In genomic region chr11:102245581-102246272, GRCm38 (mm10) we compare ENCODE assay signal across 9 mouse cellular contexts. TPM values are rescaled to one million over a fixed set of nuclear protein-coding genes. Genes with fewer than 3 reads are reported as not detected.
DNase-seq lines count a peak whose midpoint lies in the region; ATAC-seq and TF ChIP-seq lines count a peak whose summit lies in the region.
"Had no signal": no experiment of that assay in that cellular context is flagged by ENCODE, and none has a peak within 500 bp of the region (broad histone marks: within the 10 kb centered on the region; RNA-seq: fewer than 3 reads in every experiment).

No protein-coding gene starts in this region.

- no peak for ATAC-seq in kidney, postnatal 0 days (replicated peaks; ENCODE audit: low FRiP score, low read depth)
- no peak for ATAC-seq in limb, embryonic 11.5 days (ENCODE audit: insufficient number of reproducible peaks, low FRiP score, low TSS enrichment, low read depth)
- ATAC-seq in neural tube, embryonic 14.5 days (ENCODE audit: low read depth): no peak
- ATAC-seq in CD4-positive, CD25-positive, alpha-beta regulatory T cell, adult 4 months: no peak

- intact Hi-C loops in left cerebral cortex, postnatal 4 days (cut with DNase I): loop anchor here (2.0 kb wide), 1 partner anchor 15 kb away; the partner anchor contains the start of gene Hdac5

- H3K4me3 ChIP-seq in kidney, postnatal 0 days (replicated peaks; ENCODE audit: low read depth, low read length): no peak overlapping the region
- H3K4me3 ChIP-seq in forebrain, embryonic 10.5 days: peak overlapping the region; percentile 52
- peak overlapping the region; percentile 24; the same call in 1 of the 2 replicates for H3K4me3 ChIP-seq in limb, embryonic 11.5 days (ENCODE audit: low read depth, low read length)
- peak overlapping the region; percentile 34 for H3K4me3 ChIP-seq in neural tube, embryonic 14.5 days (ENCODE audit: low read depth, low read length)

- H3K9ac ChIP-seq in kidney, postnatal 0 days (ENCODE audit: low read depth, low read length): 0 out of 2 replicates have a peak overlapping the region, but pooled peaks have one; percentile 13
- H3K9ac ChIP-seq in limb, embryonic 11.5 days (ENCODE audit: low read length): no peak overlapping the region; the same call in 1 of the 2 replicates
- H3K9ac ChIP-seq in neural tube, embryonic 14.5 days (replicated peaks; ENCODE audit: low read depth, low read length): peak overlapping the region; percentile 55

- no peak for TF ChIP-seq CTCF in kidney, postnatal 0 days (IDR thresholded peaks at IDR 0.05; ENCODE audit: low read depth)

- H3K4me1 ChIP-seq in kidney, postnatal 0 days (replicated peaks; ENCODE audit: insufficient read depth, low read length): peaks cover 16% of the 10 kb centered on the region; the same call in 1 of the 2 replicates
- H3K4me1 ChIP-seq in forebrain, embryonic 10.5 days: peaks cover 32% of the 10 kb centered on the region
- H3K4me1 ChIP-seq in limb, embryonic 11.5 days (ENCODE audit: control insufficient read depth, insufficient read depth, low read length): peaks cover 8% of the 10 kb centered on the region; the same call in 1 of the 2 replicates
- peaks cover 23% of the 10 kb centered on the region for H3K4me1 ChIP-seq in neural tube, embryonic 14.5 days (ENCODE audit: control insufficient read depth, insufficient read depth, low read length)

- WGBS in kidney, postnatal 0 days: 56% methylated on average over 14 of the region's 14 CpGs
- WGBS in forebrain, embryonic 10.5 days: 62% methylated on average over 14 of the region's 14 CpGs
- 57% methylated on average over 14 of the region's 14 CpGs for WGBS in limb, embryonic 11.5 days
- WGBS in neural tube, embryonic 14.5 days: 36% methylated on average over 14 of the region's 14 CpGs

- no peaks in the 10 kb centered on the region for H3K36me3 ChIP-seq in kidney, postnatal 0 days (ENCODE audit: insufficient read depth, low read length)
- H3K36me3 ChIP-seq in forebrain, embryonic 10.5 days (replicated peaks): no peaks in the 10 kb centered on the region
- H3K36me3 ChIP-seq in limb, embryonic 11.5 days (ENCODE audit: control insufficient read depth, insufficient read depth, low read length): no peaks in the 10 kb centered on the region
- H3K36me3 ChIP-seq in neural tube, embryonic 14.5 days (ENCODE audit: control insufficient read depth, insufficient read depth, low read length): no peaks in the 10 kb centered on the region

- no peaks in the 10 kb centered on the region for H3K27me3 ChIP-seq in kidney, postnatal 0 days (ENCODE audit: insufficient read depth, low read length)
- peaks cover 18% of the 10 kb centered on the region for H3K27me3 ChIP-seq in forebrain, embryonic 10.5 days (ENCODE audit: poor library complexity, severe bottlenecking)
- no peaks in the 10 kb centered on the region for H3K27me3 ChIP-seq in limb, embryonic 11.5 days (ENCODE audit: control insufficient read depth, insufficient read depth, low read length)
- no peaks in the 10 kb centered on the region for H3K27me3 ChIP-seq in neural tube, embryonic 14.5 days (ENCODE audit: control insufficient read depth, insufficient read depth, low read length)
- H3K27me3 ChIP-seq: Patski had no signal

- peak overlapping the region; percentile 62 for H3K4me2 ChIP-seq in kidney, postnatal 0 days (ENCODE audit: low read length)
- peak overlapping the region; percentile 63; the same call in 1 of the 2 replicates for H3K4me2 ChIP-seq in limb, embryonic 11.5 days (ENCODE audit: low read depth, severe bottlenecking)
- peak overlapping the region; percentile 78 for H3K4me2 ChIP-seq in neural tube, embryonic 14.5 days (ENCODE audit: low read depth, low read length)

- no peak overlapping the region for H3K27ac ChIP-seq in kidney, postnatal 0 days
- H3K27ac ChIP-seq in forebrain, embryonic 10.5 days: peak overlapping the region; percentile 81
- no peak overlapping the region for H3K27ac ChIP-seq in limb, embryonic 11.5 days (replicated peaks; ENCODE audit: low read depth, low read length)
- H3K27ac ChIP-seq in neural tube, embryonic 14.5 days (ENCODE audit: low read depth, low read length): peak overlapping the region; percentile 79

- H3K9me3 ChIP-seq in kidney, postnatal 0 days (replicated peaks; ENCODE audit: low read length): no peaks in the 10 kb centered on the region
- H3K9me3 ChIP-seq in forebrain, embryonic 10.5 days: no peaks in the 10 kb centered on the region; the same call in 1 of the 2 replicates
- H3K9me3 ChIP-seq in limb, embryonic 11.5 days (ENCODE audit: control insufficient read depth, low read length): no peaks in the 10 kb centered on the region
- H3K9me3 ChIP-seq in neural tube, embryonic 14.5 days (ENCODE audit: control insufficient read depth, low read length): no peaks in the 10 kb centered on the region

- no peak for DNase-seq in kidney, postnatal 0 days (ENCODE audit: low spot score)
- no peak for DNase-seq in kidney, postnatal 36 days
- no peak for DNase-seq in forebrain, embryonic 10.5 days (ENCODE audit: extremely low spot score, low spot score)
- DNase-seq in limb, embryonic 11.5 days (ENCODE audit: low spot score): no peak
- no peak for DNase-seq in left cerebral cortex, postnatal 4 days
- DNase-seq in cerebellum, adult 8-10 months: no peak

RNA-seq across cellular contexts. Expression of gene BC030867, which starts 3.0 kb away (rescaled TPM):
- 6.3 and 9.2 TPM in 2 replicates for polyA plus RNA-seq in kidney, postnatal 0 days (2015; fragmentation: Nextera tagmentation; extraction: Ambion mirVana)
- polyA plus RNA-seq in forebrain, embryonic 10.5 days (2016; fragmentation: Nextera tagmentation; extraction: Ambion mirVana): 27.3 TPM in 2 replicates
- polyA plus RNA-seq in limb, embryonic 11.5 days (2014; fragmentation: Nextera tagmentation; extraction: Ambion mirVana): 26.9 and 27.8 TPM in 2 replicates
- 1.4 and 1.5 TPM in 2 replicates for polyA plus RNA-seq in neural tube, embryonic 14.5 days (2014; fragmentation: Nextera tagmentation; extraction: Ambion mirVana)
- polyA plus RNA-seq in CD4-positive, CD25-positive, alpha-beta regulatory T cell, adult 4 months (2017; shearing (Covaris generic)): 1 to 10 TPM in 1 of 2 experiments, under 1 TPM in 1; 0.40 to 1.8 TPM
- 1 to 10 TPM; 1.4 to 1.6 TPM for total RNA-seq in left cerebral cortex, postnatal 4 days (2021)

RNA-seq across cellular contexts. Expression of gene Hdac5, which starts 15.8 kb away (rescaled TPM):
- polyA plus RNA-seq in kidney, postnatal 0 days (2015; fragmentation: Nextera tagmentation; extraction: Ambion mirVana): 38.1 and 39.3 TPM in 2 replicates
- 39.8 and 44.6 TPM in 2 replicates for polyA plus RNA-seq in forebrain, embryonic 10.5 days (2016; fragmentation: Nextera tagmentation; extraction: Ambion mirVana)
- 21.3 and 24.0 TPM in 2 replicates for polyA plus RNA-seq in limb, embryonic 11.5 days (2014; fragmentation: Nextera tagmentation; extraction: Ambion mirVana)
- 44.2 and 47.3 TPM in 2 replicates for polyA plus RNA-seq in neural tube, embryonic 14.5 days (2014; fragmentation: Nextera tagmentation; extraction: Ambion mirVana)
- 10 to 100 TPM in 1 of 2 experiments, 1 to 10 TPM in 1; 6.5 to 12.3 TPM for polyA plus RNA-seq in CD4-positive, CD25-positive, alpha-beta regulatory T cell, adult 4 months (2017; shearing (Covaris generic))
- 100 to 1,000 TPM; 205 to 213 TPM for total RNA-seq in left cerebral cortex, postnatal 4 days (2021)

RNA-seq across cellular contexts. Expression of gene Asb16, which starts 22.8 kb away (rescaled TPM):
- 0.09 TPM in 1 of 2 replicates, not detected in the other for polyA plus RNA-seq in kidney, postnatal 0 days (2015; fragmentation: Nextera tagmentation; extraction: Ambion mirVana)
- polyA plus RNA-seq in forebrain, embryonic 10.5 days (2016; fragmentation: Nextera tagmentation; extraction: Ambion mirVana): 0.05 and 0.06 TPM in 2 replicates
- 0.13 and 0.33 TPM in 2 replicates for polyA plus RNA-seq in limb, embryonic 11.5 days (2014; fragmentation: Nextera tagmentation; extraction: Ambion mirVana)
- polyA plus RNA-seq in neural tube, embryonic 14.5 days (2014; fragmentation: Nextera tagmentation; extraction: Ambion mirVana): 0.12 and 0.23 TPM in 2 replicates
- polyA plus RNA-seq in CD4-positive, CD25-positive, alpha-beta regulatory T cell, adult 4 months (2017; shearing (Covaris generic)): not detected
- under 1 TPM; 0.91 to 0.98 TPM for total RNA-seq in left cerebral cortex, postnatal 4 days (2021)

RNA-seq across cellular contexts. Expression of gene Tmub2, which starts 39.0 kb away (rescaled TPM):
- 46.1 and 49.1 TPM in 2 replicates for polyA plus RNA-seq in kidney, postnatal 0 days (2015; fragmentation: Nextera tagmentation; extraction: Ambion mirVana)
- polyA plus RNA-seq in forebrain, embryonic 10.5 days (2016; fragmentation: Nextera tagmentation; extraction: Ambion mirVana): 44.9 and 46.0 TPM in 2 replicates
- polyA plus RNA-seq in limb, embryonic 11.5 days (2014; fragmentation: Nextera tagmentation; extraction: Ambion mirVana): 46.7 and 51.5 TPM in 2 replicates
- polyA plus RNA-seq in neural tube, embryonic 14.5 days (2014; fragmentation: Nextera tagmentation; extraction: Ambion mirVana): 86.9 and 88.6 TPM in 2 replicates
- 10 to 100 TPM; 64.7 to 80.5 TPM for polyA plus RNA-seq in CD4-positive, CD25-positive, alpha-beta regulatory T cell, adult 4 months (2017; shearing (Covaris generic))
- 10 to 100 TPM; 53.6 to 56.1 TPM for total RNA-seq in left cerebral cortex, postnatal 4 days (2021)

RNA-seq across cellular contexts. Expression of gene Atxn7l3, which starts 50.7 kb away (rescaled TPM):
- 9.6 and 9.7 TPM in 2 replicates for polyA plus RNA-seq in kidney, postnatal 0 days (2015; fragmentation: Nextera tagmentation; extraction: Ambion mirVana)
- 14.1 and 15.6 TPM in 2 replicates for polyA plus RNA-seq in forebrain, embryonic 10.5 days (2016; fragmentation: Nextera tagmentation; extraction: Ambion mirVana)
- 20.0 and 22.1 TPM in 2 replicates for polyA plus RNA-seq in limb, embryonic 11.5 days (2014; fragmentation: Nextera tagmentation; extraction: Ambion mirVana)
- polyA plus RNA-seq in neural tube, embryonic 14.5 days (2014; fragmentation: Nextera tagmentation; extraction: Ambion mirVana): 36.5 and 36.7 TPM in 2 replicates
- polyA plus RNA-seq in CD4-positive, CD25-positive, alpha-beta regulatory T cell, adult 4 months (2017; shearing (Covaris generic)): 1 to 10 TPM; 7.2 to 7.3 TPM
- 100 to 1,000 TPM; 183 to 189 TPM for total RNA-seq in left cerebral cortex, postnatal 4 days (2021)

Comparison
In these comparisons a context has a peak if more than half of its experiments do, and no peak if none do; other contexts are left out.
1. H3K27ac ChIP-seq: peak in forebrain, embryonic 10.5 days (single experiment) and neural tube, embryonic 14.5 days (single experiment); none in kidney, postnatal 0 days (single experiment) and limb, embryonic 11.5 days (single experiment).
2. Peak in every context shown above with its lines, with median percentiles within 50 percentile points of each other: H3K4me2 ChIP-seq.